Mouse (Mus musculus) gastrocnemius, adult 8-10 months (tissue): ENCODE data around the gene Avpr1b. TPM values are rescaled to one million over a fixed set of nuclear protein-coding genes. Genes with fewer than 3 reads are reported as not detected.
A peak's percentile ranks its signal among the peaks of the same experiment; 100 is the strongest.
"Not testable (repeated sequence)": the region's sequence is repeated elsewhere in the genome, so short reads cannot be mapped to it uniquely, and the experiment has no call there.

Experiments
- DNase-seq, 2 experiments: peaks; one replicate each; pipeline ENCODE4 v3.0.0; 2022; ENCODE audit warnings: low spot score in 2 of 2
- total RNA-seq, 4 experiments: library from RNA; stranded (reverse); gene quantifications; 2 replicates each; pipeline ENCODE4 v1.2.4; 2022

Avpr1b gene
- total RNA-seq = not detected

GRCm38 (mm10) chr1:131598905-131599304, at the start of gene Avpr1b:
Gene Avpr1b (plus strand): TSS chr1:131599239.
- no peak for DNase-seq

GRCm38 (mm10) chr1:131551956-131552355, 47.1 kb upstream of the Avpr1b start:
- peak in 1 of 2 experiments; percentile 5 for DNase-seq

- DNase-seq = no peak
Measured at GRCm38 (mm10) chr1:131553428-131553827, 45.6 kb upstream of the Avpr1b start.

GRCm38 (mm10) chr1:131555042-131555812, 43.8 kb upstream of the Avpr1b start:
- DNase-seq = peak; percentile 63 to 66

GRCm38 (mm10) chr1:131560500-131560899, 38.5 kb upstream of the Avpr1b start:
- DNase-seq = no peak

GRCm38 (mm10) chr1:131562081-131562480, 37.0 kb upstream of the Avpr1b start:
- no peak for DNase-seq

GRCm38 (mm10) chr1:131566056-131566455, 33.0 kb upstream of the Avpr1b start:
- DNase-seq = not testable (repeated sequence)

GRCm38 (mm10) chr1:131569721-131570120, 29.3 kb upstream of the Avpr1b start:
- DNase-seq = no peak

GRCm38 (mm10) chr1:131570391-131570790, 28.6 kb upstream of the Avpr1b start:
- no peak for DNase-seq

GRCm38 (mm10) chr1:131573721-131574120, 25.3 kb upstream of the Avpr1b start:
- DNase-seq = no peak

- no peak for DNase-seq
Measured at GRCm38 (mm10) chr1:131578943-131579680, 19.9 kb upstream of the Avpr1b start.

GRCm38 (mm10) chr1:131580389-131580788, 18.6 kb upstream of the Avpr1b start:
- DNase-seq = no peak

- DNase-seq = no peak
Measured at GRCm38 (mm10) chr1:131583598-131583997, 15.4 kb upstream of the Avpr1b start.

GRCm38 (mm10) chr1:131586836-131587235, 12.2 kb upstream of the Avpr1b start:
- no peak for DNase-seq

GRCm38 (mm10) chr1:131600314-131600713, 1.3 kb downstream of the Avpr1b start:
- DNase-seq = no peak

- DNase-seq = no peak
Measured at GRCm38 (mm10) chr1:131606719-131607118, 7.7 kb downstream of the Avpr1b start.

GRCm38 (mm10) chr1:131612556-131613155, 13.6 kb downstream of the Avpr1b start:
- no peak for DNase-seq

- DNase-seq = peak; percentile 41 to 51
Measured at GRCm38 (mm10) chr1:131613361-131614133, 14.5 kb downstream of the Avpr1b start.

- DNase-seq = no peak
Measured at GRCm38 (mm10) chr1:131614641-131615040, 15.6 kb downstream of the Avpr1b start.

- no peak for DNase-seq
Measured at GRCm38 (mm10) chr1:131616131-131616530, 17.1 kb downstream of the Avpr1b start.

GRCm38 (mm10) chr1:131616546-131617220, 17.6 kb downstream of the Avpr1b start:
- no peak for DNase-seq
